19 mouse cellular contexts compared by ENCODE assay signal in the genomic region with DNA sequence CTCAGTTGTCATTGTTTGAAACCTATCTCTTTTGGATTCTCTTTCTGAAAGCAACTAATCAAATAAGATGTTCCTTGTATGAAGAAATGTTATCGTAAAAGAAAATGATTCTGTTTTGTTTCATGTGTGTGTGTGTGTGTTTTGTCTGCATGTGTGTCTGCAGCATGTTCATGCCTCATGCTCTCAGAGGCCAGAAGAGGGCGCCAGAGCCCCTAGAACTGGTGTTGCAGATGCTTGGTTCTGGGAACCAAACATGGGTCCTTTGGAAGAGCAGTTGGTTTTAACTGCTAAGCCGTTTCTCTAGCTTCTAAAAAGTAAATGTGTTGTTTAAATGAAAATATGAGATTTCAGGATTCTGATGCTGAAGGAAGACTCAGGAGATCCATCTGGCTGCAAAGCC. TPM values are rescaled to one million over a fixed set of nuclear protein-coding genes. Genes with fewer than 3 reads are reported as not detected.
DNase-seq lines count a peak whose midpoint lies in the region; ATAC-seq and TF ChIP-seq lines count a peak whose summit lies in the region.
"Had no signal": no experiment of that assay in that cellular context is flagged by ENCODE, and none has a peak within 500 bp of the region (broad histone marks: within the 10 kb centered on the region; RNA-seq: fewer than 3 reads in every experiment).

No protein-coding gene starts in this region.

- no peaks in the 10 kb centered on the region for H3K27me3 ChIP-seq in thymus, adult 2 months (ENCODE audit: control insufficient read depth, insufficient read depth, low read length)
- H3K27me3 ChIP-seq: embryonic facial prominence, embryonic 13.5 days; hindbrain, embryonic 15.5 days; limb, embryonic 15.5 days; neural tube, embryonic 15.5 days; stomach, embryonic 15.5 days had no signal

- DNase-seq in CD4-positive, CD25-positive, alpha-beta regulatory T cell, adult 2 months (ENCODE audit: low read depth, low spot score): peak; percentile 54
- DNase-seq in layer of hippocampus, adult 2 months (ENCODE audit: low spot score in 2 of 2): no peak
- DNase-seq in layer of hippocampus, adult 18-20 months (ENCODE audit: low spot score in 2 of 2): no peak
- DNase-seq in thymus, postnatal 4 days: peak; percentile 30
- no peak for DNase-seq in thymus, adult 2 months
- no peak for DNase-seq in frontal cortex, postnatal 36 days (ENCODE audit: low spot score in 2 of 2)
- no peak for DNase-seq in layer of hippocampus, adult 11-12 months (ENCODE audit: low spot score)
- DNase-seq: adrenal gland, adult 2 months; cerebellum, postnatal 14 days; gastrocnemius, postnatal 14 days; kidney, postnatal 14 days; right cerebral cortex, postnatal 14 days had no signal

- H3K27ac ChIP-seq in layer of hippocampus, adult 2 months: no peak overlapping the region
- no peak overlapping the region for H3K27ac ChIP-seq in thymus, adult 2 months (ENCODE audit: control insufficient read depth, insufficient read depth, low read length)
- H3K27ac ChIP-seq: embryonic facial prominence, embryonic 13.5 days; hindbrain, embryonic 15.5 days; limb, embryonic 15.5 days; macrophage; neural tube, embryonic 15.5 days; stomach, embryonic 15.5 days had no signal

- 95% methylated on average over 3 of the region's 3 CpGs for WGBS in thymus, adult 2 months

- H3K4me3 ChIP-seq in layer of hippocampus, adult 2 months: no peak overlapping the region
- H3K4me3 ChIP-seq in thymus, adult 2 months (ENCODE audit: control insufficient read depth, insufficient read depth, low read length): no peak overlapping the region
- H3K4me3 ChIP-seq: embryonic facial prominence, embryonic 13.5 days; hindbrain, embryonic 15.5 days; limb, embryonic 15.5 days; neural tube, embryonic 15.5 days; stomach, embryonic 15.5 days had no signal

- peak; percentile 53 for TF ChIP-seq CTCF in layer of hippocampus, adult 2 months (conservative IDR thresholded peaks at IDR 0.05)
- TF ChIP-seq CTCF in thymus, adult 2 months (IDR thresholded peaks at IDR 0.05; ENCODE audit: borderline replicate concordance, control insufficient read depth, extremely low read depth, insufficient read depth, low read length, poor library complexity): no peak

- H3K36me3 ChIP-seq in thymus, adult 2 months (ENCODE audit: control insufficient read depth, insufficient read depth, low read length): no peaks in the 10 kb centered on the region
- H3K36me3 ChIP-seq: embryonic facial prominence, embryonic 13.5 days; hindbrain, embryonic 15.5 days; limb, embryonic 15.5 days; neural tube, embryonic 15.5 days; stomach, embryonic 15.5 days had no signal

- H3K4me1 ChIP-seq in thymus, adult 2 months (replicated peaks; ENCODE audit: control insufficient read depth, insufficient read depth, low read length): peaks cover 2% of the 10 kb centered on the region; the same call in 1 of the 2 replicates
- H3K4me1 ChIP-seq: embryonic facial prominence, embryonic 13.5 days; limb, embryonic 15.5 days; stomach, embryonic 15.5 days had no signal

- no peak for TF ChIP-seq POLR2A in thymus, adult 2 months (IDR thresholded peaks at IDR 0.05; ENCODE audit: control insufficient read depth, extremely low read depth, insufficient read depth, low read length, poor library complexity)

- no peak for ATAC-seq in CD4-positive, CD25-positive, alpha-beta regulatory T cell, adult 4 months

RNA-seq across cellular contexts. Expression of a gene that starts 56.1 kb away (rescaled TPM):
- polyA plus RNA-seq in CD4-positive, CD25-positive, alpha-beta regulatory T cell, adult 4 months (2017; shearing (Covaris generic)): 1 to 10 TPM; 4.4 to 6.9 TPM
- 10 to 100 TPM; 49.7 to 51.1 TPM for total RNA-seq in layer of hippocampus, adult 2 months (2021)
- total RNA-seq in layer of hippocampus, adult 18-20 months (2021): 10 to 100 TPM; 48.0 to 49.8 TPM
- polyA plus RNA-seq in thymus, adult 2 months (2012; rRNA removed): 2.3 and 2.6 TPM in 2 replicates

Comparison
In these comparisons a context has a peak if more than half of its experiments do, and no peak if none do; other contexts are left out.
1. DNase-seq: peak in CD4-positive, CD25-positive, alpha-beta regulatory T cell, adult 2 months (single experiment) and thymus, postnatal 4 days (single experiment); none in layer of hippocampus, adult 2 months (0 of 2), layer of hippocampus, adult 18-20 months (0 of 2), thymus, adult 2 months (single experiment), frontal cortex, postnatal 36 days (0 of 2) and layer of hippocampus, adult 11-12 months (single experiment).